ENCODE assay signal across 10 mouse cellular contexts in the genomic region with DNA sequence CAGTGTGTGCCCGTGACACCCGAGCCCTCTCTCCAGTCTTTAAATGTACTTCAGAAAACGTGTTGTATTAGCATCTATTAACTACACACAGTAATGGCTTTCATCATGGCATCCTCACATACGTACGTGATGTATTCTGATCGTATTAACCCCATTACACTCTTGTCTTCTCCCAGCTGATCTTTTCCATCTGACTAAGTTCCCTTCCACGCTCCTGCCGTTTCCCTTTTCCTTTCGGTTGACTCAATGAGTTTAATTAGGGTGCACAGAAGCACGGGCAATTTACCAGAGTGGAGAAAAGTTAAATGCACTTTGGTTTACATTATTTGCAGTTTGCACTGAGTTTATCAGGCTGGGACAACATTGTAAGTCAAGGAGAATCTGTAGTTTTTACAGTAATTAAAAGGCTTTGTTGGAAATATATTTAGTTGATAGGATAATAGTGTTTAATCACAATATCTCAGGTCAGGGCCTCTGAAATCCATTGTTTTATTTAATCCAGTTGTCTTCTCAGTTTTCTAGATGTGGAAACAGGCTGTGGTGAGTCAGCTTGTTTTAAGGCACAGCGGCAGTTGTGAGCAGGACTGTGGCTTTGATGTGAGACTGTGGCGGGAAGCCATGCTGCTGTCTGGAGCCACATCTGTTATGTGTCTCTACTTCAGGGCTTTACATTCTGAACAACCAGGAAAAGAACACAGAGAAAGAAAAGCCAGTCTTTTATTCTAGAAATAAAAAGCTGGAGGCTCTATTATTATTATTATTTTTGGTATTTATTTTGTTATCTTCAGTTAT. TPM values are rescaled to one million over a fixed set of nuclear protein-coding genes. Genes with fewer than 3 reads are reported as not detected.
A peak's percentile ranks its signal among the peaks of the same experiment; 100 is the strongest.
DNase-seq lines count a peak whose midpoint lies in the region; ATAC-seq and TF ChIP-seq lines count a peak whose summit lies in the region.
"Had no signal": no experiment of that assay in that cellular context is flagged by ENCODE, and none has a peak within 500 bp of the region (broad histone marks: within the 10 kb centered on the region; RNA-seq: fewer than 3 reads in every experiment).

No protein-coding gene starts in this region.

- no peak for TF ChIP-seq CTCF in kidney, adult 2 months (conservative IDR thresholded peaks at IDR 0.05; ENCODE audit: insufficient read depth, insufficient read length, low read depth, low read length)

- H3K4me1 ChIP-seq in kidney, embryonic 15.5 days: 0 out of 2 replicates have a peak, but pooled peaks cover 15% of the 10 kb centered on the region
- H3K4me1 ChIP-seq in kidney, adult 2 months (ENCODE audit: control insufficient read depth, insufficient read depth, low read length): peaks cover 6% of the 10 kb centered on the region; the same call in 1 of the 2 replicates

- H3K4me2 ChIP-seq in kidney, embryonic 15.5 days: no peak overlapping the region

- DNase-seq in adrenal gland, postnatal 10 days: peak; percentile 14
- no peak for DNase-seq in adrenal gland, adult 2 months
- DNase-seq in kidney, adult 2 months: no peak
- DNase-seq in adipocyte (ENCODE audit: low spot score): peak; percentile 10
- peak; percentile 19 for DNase-seq in telencephalon, adult 2 months (ENCODE audit: low read depth, low spot score)
- no peak for DNase-seq in spleen, postnatal 36 days (ENCODE audit: low spot score in 2 of 2)
- no peak for DNase-seq in cerebellum, postnatal 14 days
- DNase-seq: cerebellum, postnatal 25 days had no signal

- no peaks in the 10 kb centered on the region for H3K9me3 ChIP-seq in kidney, embryonic 15.5 days (replicated peaks)

- no peaks in the 10 kb centered on the region for H3K27me3 ChIP-seq in kidney, embryonic 15.5 days
- no peaks in the 10 kb centered on the region for H3K27me3 ChIP-seq in kidney, adult 2 months (replicated peaks; ENCODE audit: control insufficient read depth, insufficient read depth, low read length)

- TF ChIP-seq POLR2A in kidney, adult 2 months (IDR thresholded peaks at IDR 0.05; ENCODE audit: low read depth, low read length): no peak

- no peak for ATAC-seq in kidney, embryonic 15.5 days (replicated peaks; ENCODE audit: low FRiP score)
- ATAC-seq: activated CD4-positive, CD25-positive, alpha-beta regulatory T cell, adult 4 months had no signal

- WGBS in kidney, embryonic 15.5 days: 51% methylated on average over 12 of the region's 12 CpGs
- WGBS in kidney, adult 2 months: 64% methylated on average over 12 of the region's 12 CpGs

- H3K36me3 ChIP-seq in kidney, embryonic 15.5 days: peaks cover 44% of the 10 kb centered on the region
- no peaks in the 10 kb centered on the region for H3K36me3 ChIP-seq in kidney, adult 2 months (ENCODE audit: control insufficient read depth, insufficient read depth, low read length)

- H3K9ac ChIP-seq in kidney, embryonic 15.5 days: no peak overlapping the region

- H3K4me3 ChIP-seq in kidney, embryonic 15.5 days (replicated peaks): no peak overlapping the region
- no peak overlapping the region for H3K4me3 ChIP-seq in kidney, adult 2 months (ENCODE audit: insufficient read depth, low read depth, low read length)

- H3K27ac ChIP-seq in kidney, embryonic 15.5 days: peak overlapping the region; percentile 2; the same call in 1 of the 2 replicates
- H3K27ac ChIP-seq in kidney, adult 2 months (ENCODE audit: insufficient read depth, low read depth, low read length): no peak overlapping the region

RNA-seq across cellular contexts. Expression of a gene that starts 37.1 kb away (rescaled TPM):
- total RNA-seq in adrenal gland, postnatal 10 days (2021): 10 to 100 TPM; 25.0 to 33.7 TPM
- total RNA-seq in adrenal gland, adult 2 months (2021): 10 to 100 TPM; 20.3 to 30.5 TPM
- 18.4 and 23.3 TPM in 2 replicates for polyA plus RNA-seq in adrenal gland, adult 2 months (2012; rRNA removed)
- polyA plus RNA-seq in kidney, embryonic 15.5 days (2015; fragmentation: Nextera tagmentation; extraction: Ambion mirVana): 22.5 and 22.9 TPM in 2 replicates
- 16.3 and 18.8 TPM in 2 replicates for polyA plus RNA-seq in kidney, adult 2 months (2012; rRNA removed)

Comparison
In these comparisons a context has a peak if more than half of its experiments do, and no peak if none do; other contexts are left out.
1. DNase-seq: peak in adrenal gland, postnatal 10 days (single experiment), adipocyte (single experiment) and telencephalon, adult 2 months (single experiment); none in adrenal gland, adult 2 months (single experiment), kidney, adult 2 months (single experiment), spleen, postnatal 36 days (0 of 2) and cerebellum, postnatal 14 days (0 of 2).